Mouse (Mus musculus): ENCODE results near the gene 4930469K13Rik. TPM values are rescaled to one million over a fixed set of nuclear protein-coding genes. Genes with fewer than 3 reads are reported as not detected.

4930469K13Rik gene
- polyA plus RNA-seq, 1 experiment from 2014 or later: 4.3 TPM

- ATAC-seq (ENCODE audit: low FRiP score) (no peak), DNase-seq (ENCODE audit: low spot score) (no peak)
- Histone ChIP-seq H3K4me2 (replicated peaks; ENCODE audit: low read depth, low read length) (no peak overlapping the region), H3K4me1 (replicated peaks; ENCODE audit: control insufficient read depth, insufficient read depth, low read length) (no peaks in the 10 kb centered on the region), H3K27me3 (ENCODE audit: control insufficient read depth, insufficient read depth, low read length) (no peaks in the 10 kb centered on the region), H3K9me3 (ENCODE audit: control insufficient read depth, low read length) (no peaks in the 10 kb centered on the region), H3K9ac (ENCODE audit: low read depth, low read length) (no peak overlapping the region), H3K36me3 (ENCODE audit: control insufficient read depth, insufficient read depth, low read length) (no peaks in the 10 kb centered on the region), H3K27ac (ENCODE audit: low read depth, low read length) (no peak overlapping the region), H3K4me3 (ENCODE audit: low read depth, low read length) (no peak overlapping the region)
- WGBS: 70% methylated on average over 4 of the region's 4 CpGs
Measured at GRCm38 (mm10) chr11:34010859-34011172, 87.5 kb downstream of the 4930469K13Rik start.

DNA sequence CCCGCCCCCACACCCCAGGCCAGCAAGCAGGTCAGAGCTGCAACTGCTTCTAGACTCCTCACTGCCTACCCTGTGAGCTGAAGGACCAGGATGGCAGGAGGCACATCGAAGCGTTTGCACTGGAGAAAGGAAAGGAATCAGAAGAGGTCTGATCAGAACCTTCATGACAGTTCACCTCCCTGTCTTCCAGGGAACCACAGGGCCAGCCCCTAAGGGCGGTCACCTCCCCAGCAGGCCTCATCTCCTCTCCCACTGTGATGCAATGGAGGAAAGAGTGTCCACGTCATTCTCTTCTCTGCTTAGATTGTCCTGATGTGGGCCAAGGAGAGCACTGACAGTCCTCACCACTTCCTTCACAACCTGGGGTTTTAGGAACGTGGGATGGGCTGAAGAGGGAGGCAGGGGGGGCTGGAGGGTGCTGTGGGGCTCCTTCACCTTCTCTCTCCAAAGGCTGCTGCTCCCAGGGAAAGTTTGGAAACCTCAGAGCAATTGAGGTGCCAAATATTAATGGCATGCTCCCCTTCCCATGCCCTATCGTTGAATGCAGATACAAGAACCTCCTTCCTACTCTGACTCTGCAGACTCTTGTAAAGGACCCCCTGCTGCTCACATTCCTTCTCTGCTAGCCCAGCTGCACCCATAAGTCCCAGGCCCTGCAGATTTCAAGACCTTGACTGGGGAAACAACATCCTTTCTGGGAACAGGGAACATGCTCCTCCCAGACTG is 88.1 kb downstream of the 4930469K13Rik start:
- Histone ChIP-seq H3K36me3 (ENCODE audit: control insufficient read depth, insufficient read depth, low read length) (no peaks in the 10 kb centered on the region), H3K4me1 (replicated peaks; ENCODE audit: control insufficient read depth, insufficient read depth, low read length) (no peaks in the 10 kb centered on the region), H3K9ac (ENCODE audit: low read depth, low read length) (no peak overlapping the region), H3K9me3 (ENCODE audit: control insufficient read depth, low read length) (no peaks in the 10 kb centered on the region), H3K27me3 (ENCODE audit: control insufficient read depth, insufficient read depth, low read length) (no peaks in the 10 kb centered on the region), H3K27ac (ENCODE audit: low read depth, low read length) (no peak overlapping the region), H3K4me3 (ENCODE audit: low read depth, low read length) (no peak overlapping the region), H3K4me2 (replicated peaks; ENCODE audit: low read depth, low read length) (no peak overlapping the region)
- WGBS: 80% methylated on average over 7 of the region's 7 CpGs
- no peak for ATAC-seq (ENCODE audit: low FRiP score)
- no peak for DNase-seq (ENCODE audit: low spot score)

DNA sequence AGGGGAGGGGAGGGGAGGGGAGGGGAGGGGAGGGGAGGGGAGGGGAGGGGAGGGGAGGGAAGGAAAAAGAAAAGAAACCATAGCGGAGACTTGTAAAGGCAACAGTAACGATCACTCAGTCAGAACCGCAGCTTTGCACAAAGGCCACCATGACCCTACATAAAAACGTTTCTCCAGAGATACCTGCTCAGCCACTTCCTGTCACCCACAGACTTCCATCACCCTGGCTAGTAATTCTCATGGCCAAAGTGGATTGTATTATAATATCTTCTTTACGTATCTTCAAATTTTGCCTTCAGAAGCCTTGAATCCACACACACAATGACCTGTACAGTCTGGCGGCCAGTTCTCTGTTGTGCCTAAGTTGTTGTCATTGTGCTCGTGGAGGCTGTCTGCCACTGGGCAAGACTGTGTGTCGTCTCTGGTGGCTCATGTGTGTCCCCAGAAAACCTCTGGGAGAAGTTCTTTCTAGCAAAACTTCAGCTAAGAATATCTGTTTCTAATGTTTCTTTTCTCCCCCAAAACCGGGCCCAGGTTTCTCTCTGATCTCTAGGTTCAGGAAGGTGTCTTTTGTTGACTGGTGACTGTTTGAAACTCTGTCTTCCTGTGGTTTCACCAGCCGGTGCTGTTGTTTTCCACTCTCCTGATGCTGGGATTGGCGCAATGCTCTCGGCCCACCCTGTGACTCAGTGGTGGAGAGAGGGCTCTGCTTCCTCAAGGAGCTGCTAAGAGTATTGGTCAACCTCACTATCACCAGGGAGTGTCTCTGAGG is 88.9 kb downstream of the 4930469K13Rik start:
- Histone ChIP-seq H3K4me1 (replicated peaks; ENCODE audit: control insufficient read depth, insufficient read depth, low read length) (no peaks in the 10 kb centered on the region), H3K27me3 (ENCODE audit: control insufficient read depth, insufficient read depth, low read length) (no peaks in the 10 kb centered on the region), H3K4me3 (ENCODE audit: low read depth, low read length) (no peak overlapping the region), H3K9me3 (ENCODE audit: control insufficient read depth, low read length) (no peaks in the 10 kb centered on the region), H3K36me3 (ENCODE audit: control insufficient read depth, insufficient read depth, low read length) (no peaks in the 10 kb centered on the region), H3K27ac (ENCODE audit: low read depth, low read length) (no peak overlapping the region), H3K4me2 (replicated peaks; ENCODE audit: low read depth, low read length) (no peak overlapping the region), H3K9ac (ENCODE audit: low read depth, low read length) (no peak overlapping the region)
- WGBS: 80% methylated on average over 12 of the region's 12 CpGs
- DNase-seq (ENCODE audit: low spot score) (no peak), ATAC-seq (ENCODE audit: low FRiP score) (no peak)

DNA sequence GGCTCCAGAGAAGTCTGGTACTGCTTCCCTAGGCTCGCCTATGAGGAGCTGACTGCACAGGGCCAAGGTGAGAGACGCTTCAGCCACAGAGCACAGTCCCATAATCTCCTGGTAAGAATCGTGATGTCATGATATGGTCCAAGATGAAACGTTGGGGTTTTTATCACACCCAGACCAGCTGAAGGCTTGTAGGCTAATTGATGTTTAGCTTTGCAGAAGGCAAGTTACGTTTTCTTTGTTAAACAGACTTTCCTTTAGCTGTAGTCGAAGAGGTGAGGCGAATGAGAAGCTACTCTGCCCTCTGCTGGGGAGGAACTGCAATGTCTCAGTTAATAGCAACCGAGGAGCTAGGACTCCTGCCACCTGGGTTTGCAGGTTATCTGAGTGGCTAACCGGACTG is 89.7 kb downstream of the 4930469K13Rik start:
- H3K9ac ChIP-seq (ENCODE audit: low read depth, low read length): no peak overlapping the region
- 52% methylated on average over 9 of the region's 9 CpGs for whole genome bisulfite sequencing
- H3K4me3 ChIP-seq (ENCODE audit: low read depth, low read length): no peak overlapping the region
- no peak overlapping the region for H3K27ac ChIP-seq (ENCODE audit: low read depth, low read length)
- no peak overlapping the region for H3K4me2 ChIP-seq (replicated peaks; ENCODE audit: low read depth, low read length)
- no peak for ATAC-seq (ENCODE audit: low FRiP score)
- no peaks in the 10 kb centered on the region for H3K9me3 ChIP-seq (ENCODE audit: control insufficient read depth, low read length)
- no peaks in the 10 kb centered on the region for H3K36me3 ChIP-seq (ENCODE audit: control insufficient read depth, insufficient read depth, low read length)
- H3K27me3 ChIP-seq (ENCODE audit: control insufficient read depth, insufficient read depth, low read length): no peaks in the 10 kb centered on the region
- no peaks in the 10 kb centered on the region for H3K4me1 ChIP-seq (replicated peaks; ENCODE audit: control insufficient read depth, insufficient read depth, low read length)
- DNase-seq (ENCODE audit: low spot score): peak; percentile 64

GRCm38 (mm10) chr11:34008214-34008613 is 90.1 kb downstream of the 4930469K13Rik start:
- H3K9me3 ChIP-seq (ENCODE audit: control insufficient read depth, low read length): no peaks in the 10 kb centered on the region
- no peak for ATAC-seq (ENCODE audit: low FRiP score)
- H3K4me3 ChIP-seq (ENCODE audit: low read depth, low read length): no peak overlapping the region
- H3K9ac ChIP-seq (ENCODE audit: low read depth, low read length): no peak overlapping the region
- H3K27me3 ChIP-seq (ENCODE audit: control insufficient read depth, insufficient read depth, low read length): no peaks in the 10 kb centered on the region
- no peak overlapping the region for H3K4me2 ChIP-seq (replicated peaks; ENCODE audit: low read depth, low read length)
- DNase-seq (ENCODE audit: low spot score): no peak
- WGBS: 92% methylated on average over 11 of the region's 11 CpGs
- H3K27ac ChIP-seq (ENCODE audit: low read depth, low read length): no peak overlapping the region
- no peaks in the 10 kb centered on the region for H3K4me1 ChIP-seq (replicated peaks; ENCODE audit: control insufficient read depth, insufficient read depth, low read length)
- H3K36me3 ChIP-seq (ENCODE audit: control insufficient read depth, insufficient read depth, low read length): no peaks in the 10 kb centered on the region

GRCm38 (mm10) chr11:34007616-34008015 is 90.7 kb downstream of the 4930469K13Rik start:
- DNase-seq (ENCODE audit: low spot score): no peak
- Histone ChIP-seq H3K27ac (ENCODE audit: low read depth, low read length) (no peak overlapping the region), H3K4me1 (replicated peaks; ENCODE audit: control insufficient read depth, insufficient read depth, low read length) (no peaks in the 10 kb centered on the region), H3K9me3 (ENCODE audit: control insufficient read depth, low read length) (no peaks in the 10 kb centered on the region), H3K4me2 (replicated peaks; ENCODE audit: low read depth, low read length) (no peak overlapping the region), H3K9ac (ENCODE audit: low read depth, low read length) (no peak overlapping the region), H3K27me3 (ENCODE audit: control insufficient read depth, insufficient read depth, low read length) (no peaks in the 10 kb centered on the region), H3K4me3 (ENCODE audit: low read depth, low read length) (no peak overlapping the region), H3K36me3 (ENCODE audit: control insufficient read depth, insufficient read depth, low read length) (no peaks in the 10 kb centered on the region)
- no peak for ATAC-seq (ENCODE audit: low FRiP score)
- 94% methylated on average over 2 of the region's 2 CpGs for whole genome bisulfite sequencing

DNA sequence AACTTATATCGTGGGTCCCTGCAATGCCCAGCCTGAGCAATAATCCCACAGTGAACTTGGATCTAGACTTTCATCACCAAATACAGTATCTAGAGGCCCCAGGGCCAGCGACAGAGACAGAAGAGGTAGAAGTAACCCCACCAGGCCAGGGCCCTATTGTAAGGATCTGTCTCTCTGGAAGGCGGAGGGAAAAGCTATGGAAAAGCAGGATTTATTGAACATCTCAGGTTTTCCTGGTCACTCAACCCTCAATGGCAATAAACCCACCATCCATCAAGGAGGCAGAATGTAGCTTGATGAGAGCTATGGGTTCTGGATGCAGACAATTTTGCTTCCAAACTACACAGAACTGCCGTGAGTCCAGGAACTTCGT is 95.8 kb downstream of the 4930469K13Rik start:
- Histone ChIP-seq H3K27ac (ENCODE audit: low read depth, low read length) (no peak overlapping the region), H3K4me3 (ENCODE audit: low read depth, low read length) (no peak overlapping the region), H3K36me3 (ENCODE audit: control insufficient read depth, insufficient read depth, low read length) (no peaks in the 10 kb centered on the region), H3K9me3 (ENCODE audit: control insufficient read depth, low read length) (no peaks in the 10 kb centered on the region), H3K4me2 (replicated peaks; ENCODE audit: low read depth, low read length) (no peak overlapping the region), H3K9ac (ENCODE audit: low read depth, low read length) (no peak overlapping the region), H3K27me3 (ENCODE audit: control insufficient read depth, insufficient read depth, low read length) (no peaks in the 10 kb centered on the region), H3K4me1 (replicated peaks; ENCODE audit: control insufficient read depth, insufficient read depth, low read length) (no peaks in the 10 kb centered on the region)
- no peak for ATAC-seq (ENCODE audit: low FRiP score)
- no peak for DNase-seq (ENCODE audit: low spot score)
- 80% methylated on average over 5 of the region's 5 CpGs for WGBS

DNA sequence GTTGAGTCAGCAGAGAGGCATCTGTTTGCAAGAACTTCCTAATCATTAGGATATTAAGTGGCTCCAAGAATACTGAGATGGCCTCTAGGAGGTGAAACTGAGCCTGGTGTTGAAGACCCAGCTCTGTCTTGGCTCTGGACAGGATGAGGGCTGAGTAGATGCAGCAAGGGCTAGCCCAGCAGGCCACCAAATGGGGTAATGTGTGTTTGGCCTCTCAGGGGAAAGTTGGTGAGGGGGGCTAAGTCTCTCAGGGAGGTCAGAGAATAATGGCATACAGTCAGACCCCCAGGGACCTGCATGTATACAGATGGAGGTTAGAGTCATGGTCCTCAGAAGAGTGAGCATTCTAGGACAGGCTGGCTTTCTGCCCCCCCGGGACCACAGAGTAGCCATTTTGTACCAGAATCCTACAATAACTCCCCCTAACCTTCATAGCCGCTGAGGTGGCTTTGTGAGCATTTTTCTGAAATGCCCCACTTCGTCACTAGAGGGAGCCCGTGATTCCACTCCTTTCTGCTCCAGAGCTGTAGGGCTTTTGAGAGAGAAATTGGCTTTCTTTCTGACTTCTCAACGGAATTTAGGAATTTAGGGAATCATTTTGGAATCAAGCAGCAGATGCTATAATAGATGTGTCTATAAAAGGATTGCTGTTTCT is 96.3 kb downstream of the 4930469K13Rik start:
- peak; percentile 70 for DNase-seq (ENCODE audit: low spot score)
- Histone ChIP-seq H3K9ac (ENCODE audit: low read depth, low read length) (no peak overlapping the region), H3K9me3 (ENCODE audit: control insufficient read depth, low read length) (no peaks in the 10 kb centered on the region), H3K36me3 (ENCODE audit: control insufficient read depth, insufficient read depth, low read length) (no peaks in the 10 kb centered on the region), H3K4me2 (replicated peaks; ENCODE audit: low read depth, low read length) (no peak overlapping the region), H3K4me1 (replicated peaks; ENCODE audit: control insufficient read depth, insufficient read depth, low read length) (no peaks in the 10 kb centered on the region), H3K27me3 (ENCODE audit: control insufficient read depth, insufficient read depth, low read length) (no peaks in the 10 kb centered on the region), H3K27ac (ENCODE audit: low read depth, low read length) (no peak overlapping the region), H3K4me3 (ENCODE audit: low read depth, low read length) (no peak overlapping the region)
- 13% methylated on average over 5 of the region's 5 CpGs for WGBS
- ATAC-seq (ENCODE audit: low FRiP score): 0 out of 2 replicates have a peak, but pooled peaks have one; percentile 19
